Mouse (Mus musculus) CH12.LX (cell line): ENCODE results near the gene Fcnb. TPM values are rescaled to one million over a fixed set of nuclear protein-coding genes. Genes with fewer than 3 reads are reported as not detected.

Experiments
- DNase-seq: peaks from one replicate; pipeline ENCODE4 v3.0.0-alpha.2; 2013; ENCODE audit errors: extremely low read depth
- H3K27ac ChIP-seq: 2 replicates; pipeline ENCODE4 v1.5.1; 2012; ENCODE audit warnings: low read depth, mild to moderate bottlenecking, control low read depth, moderate library complexity; ENCODE audit not compliant: insufficient read depth
- H3K27me3 ChIP-seq: replicated peaks from 2 replicates; pipeline ENCODE3; 2012; ENCODE audit warnings: inconsistent platforms
- H3K36me3 ChIP-seq, 2 experiments: replicated peaks in 1 of 2; 2 replicates each; pipeline versions ENCODE3 to v1.6.1; 2012; ENCODE audit warnings: inconsistent platforms in 1 of 2, low read length in 1 of 2, mild to moderate bottlenecking in 1 of 2, mixed read lengths in 1 of 2, moderate library complexity in 1 of 2; ENCODE audit not compliant: control insufficient read depth in 1 of 2, insufficient read depth in 1 of 2
- H3K4me1 ChIP-seq, 2 experiments: 2 replicates each; pipeline ENCODE4 v1.6.1; 2012; ENCODE audit warnings: inconsistent platforms in 1 of 2, moderate library complexity in 1 of 2; ENCODE audit not compliant: insufficient read depth in 2 of 2, control insufficient read depth in 1 of 2
- H3K4me2 ChIP-seq: 2 replicates; pipeline ENCODE4 v1.6.1; 2012; ENCODE audit warnings: low read depth, mild to moderate bottlenecking, control low read depth; ENCODE audit not compliant: poor library complexity, insufficient read depth, severe bottlenecking
- H3K4me3 ChIP-seq, 3 experiments: fragments of 150-350 bp in 1 of 3; sonication (generic) in 1 of 3; replicated peaks in 1 of 3; 2 replicates each; pipeline versions ENCODE3 to v1.5.1; 2011 to 2012; ENCODE audit warnings: low read depth in 2 of 3, low read length in 2 of 3, mild to moderate bottlenecking in 2 of 3, moderate library complexity in 2 of 3, control low read depth in 1 of 3, improper control_type of control experiment in 1 of 3, inconsistent platforms in 1 of 3, mixed read lengths in 1 of 3; ENCODE audit not compliant: poor library complexity in 1 of 3
- H3K79me2 ChIP-seq: replicated peaks from 2 replicates; pipeline ENCODE4 v1.6.1; 2012; ENCODE audit warnings: mild to moderate bottlenecking, moderate library complexity; ENCODE audit not compliant: control insufficient read depth, poor library complexity, insufficient read depth, severe bottlenecking; ENCODE audit errors: extremely low read depth
- H3K9ac ChIP-seq: 2 replicates; pipeline ENCODE4 v1.6.1; 2012; ENCODE audit warnings: low read depth, mild to moderate bottlenecking, control low read depth, moderate library complexity; ENCODE audit not compliant: insufficient read depth
- H3K9me3 ChIP-seq: replicated peaks from 2 replicates; pipeline ENCODE3; 2012; ENCODE audit warnings: low read length, inconsistent platforms, mixed read lengths
- BHLHE40 ChIP-seq: IDR thresholded peaks from 2 replicates; pipeline ENCODE4 v1.6.1; 2011; ENCODE audit warnings: mild to moderate bottlenecking, low read depth, low read length, improper control_type of control experiment
- CHD2 ChIP-seq: IDR thresholded peaks from 2 replicates; pipeline ENCODE4 v1.6.1; 2011; ENCODE audit warnings: low read length, improper control_type of control experiment
- E2F4 ChIP-seq: IDR thresholded peaks from 2 replicates; pipeline ENCODE4 v1.6.1; 2011; ENCODE audit warnings: low read depth, low read length, improper control_type of control experiment; ENCODE audit not compliant: insufficient replicate concordance
- ELF1 ChIP-seq: IDR thresholded peaks from 2 replicates; pipeline ENCODE4 v1.6.1; 2014; ENCODE audit warnings: low read depth, mild to moderate bottlenecking, inconsistent platforms, low read length, improper control_type of control experiment
- EP300 ChIP-seq: IDR thresholded peaks from 2 replicates; pipeline ENCODE4 v1.6.1; 2011; ENCODE audit warnings: low read length, improper control_type of control experiment
- ETS1 ChIP-seq: conservative IDR thresholded peaks from 2 replicates; pipeline ENCODE4 v1.6.1; 2012; ENCODE audit warnings: low read depth, mild to moderate bottlenecking, inconsistent platforms, low read length, improper control_type of control experiment, moderate library complexity
- GABPA ChIP-seq: IDR thresholded peaks from 2 replicates; pipeline ENCODE4 v1.6.1; 2012; ENCODE audit warnings: low read depth, low read length, improper control_type of control experiment, inconsistent platforms; ENCODE audit not compliant: insufficient replicate concordance
- KAT2A ChIP-seq: IDR thresholded peaks from 2 replicates; pipeline ENCODE4 v1.6.1; 2012; ENCODE audit warnings: low read length, improper control_type of control experiment, inconsistent platforms; ENCODE audit not compliant: insufficient replicate concordance
- MAFK ChIP-seq: IDR thresholded peaks from 2 replicates; pipeline ENCODE4 v1.6.1; 2011; ENCODE audit warnings: low read length, improper control_type of control experiment; ENCODE audit not compliant: insufficient replicate concordance
- MAX ChIP-seq: IDR thresholded peaks from 2 replicates; pipeline ENCODE4 v1.6.1; 2011; ENCODE audit warnings: low read length, improper control_type of control experiment
- MEF2A ChIP-seq: IDR thresholded peaks from 2 replicates; pipeline ENCODE4 v1.6.1; 2014; ENCODE audit warnings: low read depth, mild to moderate bottlenecking, inconsistent platforms, low read length, improper control_type of control experiment, borderline replicate concordance
- MXI1 ChIP-seq: IDR thresholded peaks from 2 replicates; pipeline ENCODE4 v1.6.1; 2011; ENCODE audit warnings: mild to moderate bottlenecking, low read depth, low read length, improper control_type of control experiment
- NRF1 ChIP-seq: IDR thresholded peaks from 2 replicates; pipeline ENCODE4 v1.6.1; 2014; ENCODE audit warnings: low read depth, mild to moderate bottlenecking, inconsistent platforms, low read length, improper control_type of control experiment, moderate library complexity
- POLR2AphosphoS2 ChIP-seq: IDR thresholded peaks from 2 replicates; pipeline ENCODE4 v1.6.1; 2011; ENCODE audit warnings: low read depth, low read length, improper control_type of control experiment
- SIN3A ChIP-seq: IDR thresholded peaks from 2 replicates; pipeline ENCODE4 v1.6.1; 2012; ENCODE audit warnings: low read length, improper control_type of control experiment, inconsistent platforms
- TCF12 ChIP-seq: IDR thresholded peaks from 2 replicates; pipeline ENCODE4 v1.6.1; 2014; ENCODE audit warnings: low read depth, mild to moderate bottlenecking, inconsistent platforms, low read length, improper control_type of control experiment
- USF2 ChIP-seq: conservative IDR thresholded peaks from 2 replicates; pipeline ENCODE4 v1.6.1; 2011; ENCODE audit warnings: low read depth, low read length, improper control_type of control experiment
- ZC3H11A ChIP-seq: IDR thresholded peaks from 2 replicates; pipeline ENCODE4 v1.6.1; 2012; ENCODE audit warnings: low read depth, mild to moderate bottlenecking, inconsistent platforms, low read length, improper control_type of control experiment
- ZMIZ1 ChIP-seq: IDR thresholded peaks from 2 replicates; pipeline ENCODE4 v1.6.1; 2012; ENCODE audit warnings: low read depth, mild to moderate bottlenecking, inconsistent platforms, low read length, improper control_type of control experiment
- dilution Hi-C: fragments of 300-500 bp; cut with MboI; formaldehyde crosslinking; loops from 2 replicates; pipeline ENCODE4 v1.14.3; 2020; ENCODE audit warnings: low sequenced_read_pairs; ENCODE audit not compliant: extremely low pct_unique_long_range_greater_than_20kb, extremely low pct_ligation_motif_present
- in situ Hi-C: fragments of 300-500 bp; cut with MboI; formaldehyde crosslinking; loops from 3 replicates; pipeline ENCODE4 v1.14.3; 2019; ENCODE audit warnings: low sequenced_read_pairs, low pct_ligation_motif_present, low pct_unique_long_range_greater_than_20kb, mixed read lengths
- polyA plus RNA-seq: library from polyadenylated mRNA; unstranded; fragments of >175 nt; gene quantifications from 2 replicates; pipeline ENCODE4 v1.2.1, GENCODE M21; 2012; ENCODE audit warnings: low read depth; ENCODE audit not compliant: insufficient read length
- total RNA-seq, 2 experiments: library from RNA; depleted of rRNA; stranded (reverse); fragments of 300-350 nt in 1 of 2; fragments of >200 nt in 1 of 2; gene quantifications; 2 replicates each; pipeline ENCODE4 v1.2.3; 2012 to 2014

The Fcnb gene
- total and polyA plus RNA-seq, 3 experiments: not detected

DNA sequence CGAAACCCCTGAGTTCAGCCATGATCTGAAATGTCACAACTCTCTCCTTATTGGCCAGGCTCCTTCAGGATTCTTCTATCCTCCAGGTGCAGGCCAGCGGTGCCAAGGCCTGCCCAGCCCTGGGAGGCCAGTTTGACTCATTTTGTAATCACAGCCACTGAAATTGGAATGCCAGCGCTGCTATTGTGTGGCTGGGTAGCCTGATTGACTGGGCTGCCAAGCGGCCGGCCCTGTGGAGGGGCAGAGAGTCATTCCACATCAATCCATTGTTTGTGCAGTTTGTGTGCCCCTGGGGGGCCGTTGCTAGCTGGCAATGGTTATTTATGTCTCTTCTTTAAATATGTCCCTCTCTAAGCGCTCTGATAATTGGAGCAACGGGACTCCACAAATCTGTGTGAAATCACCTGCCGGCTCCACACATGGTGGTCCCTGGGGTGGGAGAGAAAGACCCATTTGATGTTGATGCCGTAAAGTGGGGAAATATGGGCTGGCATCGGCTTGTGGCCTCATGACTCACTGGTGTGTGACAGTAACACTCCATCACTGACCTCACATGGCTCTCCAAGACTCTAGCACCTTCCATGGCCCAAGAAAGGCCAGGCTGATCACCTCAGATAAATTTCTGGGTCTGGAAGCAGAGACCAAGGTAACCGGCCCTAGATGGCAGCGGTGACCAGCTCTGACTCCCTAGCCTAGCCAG, 50.5 kb downstream of the Fcnb start:
- H3K79me2 ChIP-seq: no peaks in the 10 kb centered on the region
- no peaks in the 10 kb centered on the region for H3K9me3 ChIP-seq
- no peaks in the 10 kb centered on the region for H3K4me1 ChIP-seq
- no peak overlapping the region for H3K4me3 ChIP-seq
- H3K36me3 ChIP-seq: no peaks in the 10 kb centered on the region
- in situ Hi-C loops: no loop called here
- DNase-seq: no peak
- no peak overlapping the region for H3K27ac ChIP-seq
- TF ChIP-seq NRF1 (no peak), MAFK (no peak), ETS1 (no peak), E2F4 (no peak), SIN3A (no peak), ZC3H11A (no peak), MAX (no peak), BHLHE40 (no peak), POLR2AphosphoS2 (no peak), USF2 (no peak), ELF1 (no peak), MXI1 (no peak), MEF2A (no peak), GABPA (no peak)
- TF ChIP-seq, all 38 proteins: peak for 0
- dilution Hi-C loops: no loop called here
- H3K27me3 ChIP-seq: peaks cover 98% of the 10 kb centered on the region
- no peak overlapping the region for H3K9ac ChIP-seq
- H3K4me2 ChIP-seq: no peak overlapping the region

DNA sequence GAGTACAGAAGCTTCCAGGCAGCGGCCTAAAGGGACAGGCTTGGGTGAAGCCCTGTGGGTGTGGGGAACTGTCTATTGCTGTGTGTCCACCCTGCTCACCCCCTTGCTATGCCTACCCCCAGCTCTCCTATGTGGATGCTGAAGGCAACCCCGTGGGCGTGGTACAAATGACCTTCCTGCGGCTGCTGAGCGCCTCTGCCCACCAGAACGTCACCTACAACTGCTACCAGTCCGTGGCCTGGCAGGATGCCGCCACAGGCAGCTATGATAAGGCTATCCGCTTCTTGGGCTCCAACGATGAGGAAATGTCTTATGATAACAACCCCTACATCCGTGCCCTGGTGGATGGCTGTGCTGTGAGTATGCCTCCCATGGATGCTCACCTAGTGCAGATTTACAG, 52.2 kb downstream of the Fcnb start:
- no peaks in the 10 kb centered on the region for H3K36me3 ChIP-seq
- no peaks in the 10 kb centered on the region for H3K79me2 ChIP-seq
- no peak for DNase-seq
- H3K9ac ChIP-seq: no peak overlapping the region
- dilution Hi-C loops (no loop called here), in situ Hi-C loops (no loop called here)
- H3K4me2 ChIP-seq: no peak overlapping the region
- H3K9me3 ChIP-seq: peaks cover 4% of the 10 kb centered on the region
- peaks cover 100% of the 10 kb centered on the region for H3K27me3 ChIP-seq
- TF ChIP-seq GABPA (no peak), ZMIZ1 (no peak), KAT2A (no peak), TCF12 (no peak), EP300 (no peak), MAFK (no peak), CHD2 (no peak), USF2 (no peak)
- H3K4me1 ChIP-seq: no peaks in the 10 kb centered on the region
- H3K4me3 ChIP-seq: no peak overlapping the region
- no peak overlapping the region for H3K27ac ChIP-seq
